Mouse (Mus musculus): ENCODE data around the gene Kcnn4.

Kcnn4 gene

GRCm38 (mm10) chr7:24369731-24370541, at the start of gene Kcnn4:
TSS of gene Kcnn4 (plus strand) at chr7:24370263.
- DNase-seq, result no peak

GRCm38 (mm10) chr7:24322593-24322992, 47.5 kb upstream of the Kcnn4 start:
- no peak for DNase-seq

GRCm38 (mm10) chr7:24325197-24325596, 44.9 kb upstream of the Kcnn4 start:
- no peak for DNase-seq

- DNase-seq, result no peak
These were observed 44.4 kb upstream of the Kcnn4 start for GRCm38 (mm10) chr7:24325675-24326128.

GRCm38 (mm10) chr7:24326273-24327135, 43.6 kb upstream of the Kcnn4 start:
- DNase-seq, result no peak

GRCm38 (mm10) chr7:24327281-24327975, 42.6 kb upstream of the Kcnn4 start:
- no peak for DNase-seq

GRCm38 (mm10) chr7:24333304-24333986, 36.6 kb upstream of the Kcnn4 start, which contains the start of gene Tescl:
TSS of gene Tescl (minus strand) at chr7:24333936.
- no peak for DNase-seq

GRCm38 (mm10) chr7:24335699-24336309, 34.3 kb upstream of the Kcnn4 start:
- DNase-seq, result no peak

GRCm38 (mm10) chr7:24338241-24338640, 31.8 kb upstream of the Kcnn4 start:
- DNase-seq, result no peak

GRCm38 (mm10) chr7:24343701-24344272, 26.3 kb upstream of the Kcnn4 start:
- no peak for DNase-seq

- no peak for DNase-seq
These were observed 23.6 kb upstream of the Kcnn4 start for GRCm38 (mm10) chr7:24346444-24346843.

GRCm38 (mm10) chr7:24348896-24349295, 21.2 kb upstream of the Kcnn4 start, which contains the start of gene Lypd5:
TSS of gene Lypd5 (plus strand) at chr7:24349196.
- DNase-seq, result no peak

- no peak for DNase-seq
These were observed 14.4 kb upstream of the Kcnn4 start for GRCm38 (mm10) chr7:24355646-24356045.

GRCm38 (mm10) chr7:24356081-24356480, 14.0 kb upstream of the Kcnn4 start:
- DNase-seq, result no peak

- no peak for DNase-seq
These were observed 12.2 kb upstream of the Kcnn4 start for GRCm38 (mm10) chr7:24357899-24358298.

- no peak for DNase-seq
These were observed 10.8 kb upstream of the Kcnn4 start for GRCm38 (mm10) chr7:24359269-24359668.

- DNase-seq, result no peak
These were observed 9.1 kb upstream of the Kcnn4 start for GRCm38 (mm10) chr7:24361001-24361400.

GRCm38 (mm10) chr7:24363228-24363627, 6.8 kb upstream of the Kcnn4 start:
- no peak for DNase-seq

GRCm38 (mm10) chr7:24364827-24365226, 5.2 kb upstream of the Kcnn4 start:
- peak; percentile 93 for DNase-seq

GRCm38 (mm10) chr7:24365258-24366014, 4.6 kb upstream of the Kcnn4 start:
- no peak for DNase-seq

All from heart, adult 11 months (tissue).